Mouse (Mus musculus): ENCODE data around the gene Shbg. TPM values are rescaled to one million over a fixed set of nuclear protein-coding genes. Genes with fewer than 3 reads are reported as not detected.

Gene Shbg
- polyA plus RNA-seq, 1 experiment from 2014 or later: not detected

DNA sequence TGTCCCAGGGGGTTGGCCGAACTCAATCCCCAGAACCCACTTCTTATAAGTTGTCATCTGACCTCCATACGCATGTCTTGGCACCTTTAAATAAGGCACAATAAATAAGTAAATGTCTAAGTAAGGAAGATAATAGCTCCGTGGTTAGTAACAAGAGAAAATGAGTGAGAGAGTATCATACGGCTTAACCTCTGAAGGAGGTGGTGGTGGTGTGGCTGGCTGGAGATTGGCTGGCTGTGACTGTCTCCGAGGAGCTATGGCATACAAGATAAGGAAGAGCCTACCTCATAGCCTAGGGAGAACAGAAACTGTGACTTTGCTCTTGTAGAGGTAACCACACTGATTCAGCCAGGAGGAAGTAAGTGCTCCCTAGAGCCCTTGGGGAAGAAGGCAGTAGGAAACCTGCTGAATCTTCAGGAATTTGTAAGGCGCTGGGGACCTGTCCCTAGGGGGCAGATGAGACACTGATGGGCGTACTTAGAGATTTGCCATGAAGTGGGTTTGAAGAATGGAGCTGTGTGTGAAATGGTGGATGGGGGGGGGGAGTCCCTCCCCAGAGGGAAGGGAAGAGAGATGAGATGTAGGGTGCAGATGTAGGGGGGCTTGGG, 31.9 kb downstream of the Shbg start:
- Histone ChIP-seq H3K4me3 (no peak overlapping the region), H3K27me3 (ENCODE audit: insufficient read depth, poor library complexity, severe bottlenecking) (no peaks in the 10 kb centered on the region), H3K9me3 (no peaks in the 10 kb centered on the region), H3K4me1 (replicated peaks) (peaks cover 14% of the 10 kb centered on the region), H3K27ac (no peak overlapping the region), H3K36me3 (peaks cover 73% of the 10 kb centered on the region)
- 85% methylated on average over 7 of the region's 7 CpGs for WGBS
- no peak for DNase-seq (ENCODE audit: low spot score)

GRCm38 (mm10) chr11:69584937-69585336, 32.8 kb downstream of the Shbg start:
- no peak overlapping the region for H3K27ac ChIP-seq
- DNase-seq (ENCODE audit: low spot score): no peak
- WGBS: 97% methylated on average over 13 of the region's 13 CpGs
- H3K4me3 ChIP-seq: no peak overlapping the region
- H3K4me1 ChIP-seq (replicated peaks): peaks cover 16% of the 10 kb centered on the region
- peaks cover 64% of the 10 kb centered on the region for H3K36me3 ChIP-seq
- H3K27me3 ChIP-seq (ENCODE audit: insufficient read depth, poor library complexity, severe bottlenecking): no peaks in the 10 kb centered on the region
- H3K9me3 ChIP-seq: no peaks in the 10 kb centered on the region

- Histone ChIP-seq H3K27ac (no peak overlapping the region), H3K4me1 (replicated peaks) (peaks cover 22% of the 10 kb centered on the region), H3K4me3 (no peak overlapping the region), H3K36me3 (peaks cover 55% of the 10 kb centered on the region), H3K27me3 (ENCODE audit: insufficient read depth, poor library complexity, severe bottlenecking) (no peaks in the 10 kb centered on the region), H3K9me3 (no peaks in the 10 kb centered on the region)
- no peak for DNase-seq (ENCODE audit: low spot score)
- WGBS: 91% methylated on average over 7 of the region's 7 CpGs
These were observed 33.7 kb downstream of the Shbg start for GRCm38 (mm10) chr11:69584008-69584407.

DNA sequence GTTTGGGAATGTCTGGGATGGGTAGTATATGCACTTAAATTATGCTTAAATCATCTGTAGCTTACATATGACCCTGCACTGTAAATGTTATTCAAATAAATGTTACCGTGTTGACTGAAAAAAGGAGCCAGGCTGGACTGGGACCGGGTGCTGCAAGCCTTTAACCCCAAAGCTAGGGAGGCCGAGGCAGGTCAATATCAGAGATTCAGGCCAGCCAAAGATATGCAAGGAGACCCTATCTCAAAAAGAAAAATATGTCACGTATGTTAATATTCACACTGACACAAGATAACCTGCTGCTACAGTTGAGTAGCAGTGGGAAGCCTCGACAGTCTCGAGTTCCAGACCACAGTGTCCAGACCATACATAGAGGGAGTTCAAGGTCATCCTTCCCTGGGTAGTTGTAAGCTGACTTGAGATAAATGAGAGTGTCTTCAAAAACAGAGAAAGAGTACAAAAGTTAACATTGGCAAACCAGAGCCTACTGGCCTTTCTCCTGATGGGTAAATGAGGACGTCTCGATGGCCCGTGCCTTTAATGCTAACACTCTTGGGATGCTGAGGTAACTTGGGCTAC, 35.4 kb downstream of the Shbg start:
- H3K36me3 ChIP-seq: peaks cover 40% of the 10 kb centered on the region
- H3K4me3 ChIP-seq: peak overlapping the region; percentile 92
- no peaks in the 10 kb centered on the region for H3K9me3 ChIP-seq
- H3K27me3 ChIP-seq (ENCODE audit: insufficient read depth, poor library complexity, severe bottlenecking): no peaks in the 10 kb centered on the region
- DNase-seq (ENCODE audit: low spot score): no peak
- peaks cover 37% of the 10 kb centered on the region for H3K4me1 ChIP-seq (replicated peaks)
- peak overlapping the region; percentile 95 for H3K27ac ChIP-seq
- WGBS: 64% methylated on average over 9 of the region's 9 CpGs

DNA sequence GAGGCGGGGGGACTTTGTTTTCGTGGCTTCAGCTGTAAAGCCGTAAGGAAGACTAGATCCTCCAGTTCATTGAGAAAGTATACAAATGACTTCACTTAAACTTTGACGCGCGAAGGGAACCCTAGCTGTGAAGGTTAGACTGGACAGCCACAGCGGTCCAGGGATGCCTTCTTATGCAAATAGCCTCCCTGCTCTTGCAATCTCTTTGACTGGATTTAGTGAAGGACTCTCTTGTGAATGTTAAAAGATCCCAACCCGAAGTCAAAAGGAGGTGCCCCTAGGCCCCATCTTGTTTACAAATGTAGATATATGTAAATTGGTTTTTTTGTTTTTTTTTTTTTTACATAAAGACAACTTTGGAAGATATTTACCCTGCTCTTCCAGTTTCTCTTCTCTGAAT, 35.9 kb downstream of the Shbg start:
- no peaks in the 10 kb centered on the region for H3K9me3 ChIP-seq
- DNase-seq (ENCODE audit: low spot score): no peak
- WGBS: under 1% methylated on average over 8 of the region's 8 CpGs

DNA sequence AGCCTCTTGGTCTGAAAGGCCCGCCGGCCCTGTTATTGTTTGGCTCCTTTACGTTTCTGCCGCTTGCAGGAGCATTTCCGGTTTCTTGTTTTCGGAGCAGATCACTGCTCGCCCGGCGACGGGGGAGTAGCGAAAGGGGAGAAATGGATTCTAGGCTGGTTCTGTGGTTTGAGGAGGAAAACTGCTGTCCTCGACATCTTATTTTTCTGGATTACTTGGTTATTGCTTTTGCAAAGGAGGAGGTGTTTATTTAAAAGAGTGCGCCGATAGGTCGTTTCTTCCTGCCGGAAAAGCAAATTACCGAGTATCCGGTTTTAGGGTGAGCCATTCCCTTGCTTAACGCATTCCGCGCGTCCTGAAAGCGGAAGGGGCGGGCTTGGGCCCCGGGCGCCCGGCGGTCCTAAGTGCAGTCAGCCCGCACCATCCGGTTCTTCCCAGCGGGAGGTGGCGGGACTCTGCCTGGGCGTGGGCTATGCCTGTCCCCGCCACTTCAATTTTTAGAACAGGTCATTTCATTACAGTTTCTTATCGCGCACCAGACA, 36.5 kb downstream of the Shbg start:
- peak overlapping the region; percentile 95 for H3K27ac ChIP-seq
- peaks cover 40% of the 10 kb centered on the region for H3K36me3 ChIP-seq
- peaks cover 48% of the 10 kb centered on the region for H3K4me1 ChIP-seq (replicated peaks)
- H3K4me3 ChIP-seq: peak overlapping the region; percentile 92
- H3K9me3 ChIP-seq: no peaks in the 10 kb centered on the region
- H3K27me3 ChIP-seq (ENCODE audit: insufficient read depth, poor library complexity, severe bottlenecking): no peaks in the 10 kb centered on the region
- WGBS: under 1% methylated on average over 36 of the region's 36 CpGs
- DNase-seq (ENCODE audit: low spot score): peak; percentile 93

More for the DNA sequence above, 35.9 kb downstream of the Shbg start:
- peak overlapping the region; percentile 95 for H3K27ac ChIP-seq
- H3K36me3 ChIP-seq: peaks cover 40% of the 10 kb centered on the region
- peak overlapping the region; percentile 92 for H3K4me3 ChIP-seq
- H3K4me1 ChIP-seq (replicated peaks): peaks cover 42% of the 10 kb centered on the region
- no peaks in the 10 kb centered on the region for H3K27me3 ChIP-seq (ENCODE audit: insufficient read depth, poor library complexity, severe bottlenecking)

DNA sequence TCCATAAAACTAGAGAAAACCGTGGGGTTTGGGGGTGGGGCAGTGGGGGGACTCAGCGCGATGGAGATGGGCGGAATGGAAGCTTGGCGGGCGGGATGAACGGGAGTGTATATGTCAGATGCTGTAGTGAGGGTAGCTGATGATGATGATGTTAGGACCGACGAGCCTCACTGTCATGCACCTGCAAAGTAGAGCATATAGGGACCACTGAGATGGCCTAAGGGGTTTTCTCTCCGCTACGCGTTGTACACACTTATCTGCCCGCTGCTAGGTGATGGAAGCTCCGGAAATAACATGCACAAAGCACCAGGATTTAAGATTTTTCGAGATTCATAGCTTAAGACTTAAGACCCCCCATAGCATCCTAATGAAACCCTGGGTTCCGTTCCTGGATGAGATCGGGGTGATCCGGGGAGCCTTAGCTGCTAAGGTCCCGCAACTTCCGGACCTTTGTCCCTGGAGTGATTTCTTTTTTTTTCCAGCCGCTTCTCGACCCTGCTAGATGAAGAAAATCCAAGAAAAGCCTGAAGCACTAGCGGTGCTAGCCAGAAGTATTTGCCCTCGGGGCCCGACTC, 37.0 kb downstream of the Shbg start:
- WGBS: under 1% methylated on average over 25 of the region's 25 CpGs

GRCm38 (mm10) chr11:69580091-69580514, 37.6 kb downstream of the Shbg start, which contains the start of the genes Wrap53 and Trp53:
Gene Wrap53 (minus strand): TSS chr11:69580255.
Gene Trp53 (plus strand): TSS chr11:69580359.
- peaks cover 57% of the 10 kb centered on the region for H3K4me1 ChIP-seq (replicated peaks)
- no peaks in the 10 kb centered on the region for H3K27me3 ChIP-seq (ENCODE audit: insufficient read depth, poor library complexity, severe bottlenecking)
- H3K27ac ChIP-seq: peak within 1 kb of the TSS; percentile 95
- 0% methylated on average over 13 of the region's 13 CpGs for WGBS
- peak; percentile 92 for DNase-seq (ENCODE audit: low spot score)
- H3K4me3 ChIP-seq: peak within 1 kb of the TSS; percentile 92
- no peaks in the 10 kb centered on the region for H3K9me3 ChIP-seq
- H3K36me3 ChIP-seq: peaks cover 45% of the 10 kb centered on the region

More for the DNA sequence above, 37.0 kb downstream of the Shbg start:
- H3K27ac ChIP-seq: peak overlapping the region; percentile 95
- H3K27me3 ChIP-seq (ENCODE audit: insufficient read depth, poor library complexity, severe bottlenecking): no peaks in the 10 kb centered on the region
- no peaks in the 10 kb centered on the region for H3K9me3 ChIP-seq
- peak overlapping the region; percentile 92 for H3K4me3 ChIP-seq
- H3K4me1 ChIP-seq (replicated peaks): peaks cover 52% of the 10 kb centered on the region
- no peak for DNase-seq (ENCODE audit: low spot score)
- peaks cover 40% of the 10 kb centered on the region for H3K36me3 ChIP-seq

DNA sequence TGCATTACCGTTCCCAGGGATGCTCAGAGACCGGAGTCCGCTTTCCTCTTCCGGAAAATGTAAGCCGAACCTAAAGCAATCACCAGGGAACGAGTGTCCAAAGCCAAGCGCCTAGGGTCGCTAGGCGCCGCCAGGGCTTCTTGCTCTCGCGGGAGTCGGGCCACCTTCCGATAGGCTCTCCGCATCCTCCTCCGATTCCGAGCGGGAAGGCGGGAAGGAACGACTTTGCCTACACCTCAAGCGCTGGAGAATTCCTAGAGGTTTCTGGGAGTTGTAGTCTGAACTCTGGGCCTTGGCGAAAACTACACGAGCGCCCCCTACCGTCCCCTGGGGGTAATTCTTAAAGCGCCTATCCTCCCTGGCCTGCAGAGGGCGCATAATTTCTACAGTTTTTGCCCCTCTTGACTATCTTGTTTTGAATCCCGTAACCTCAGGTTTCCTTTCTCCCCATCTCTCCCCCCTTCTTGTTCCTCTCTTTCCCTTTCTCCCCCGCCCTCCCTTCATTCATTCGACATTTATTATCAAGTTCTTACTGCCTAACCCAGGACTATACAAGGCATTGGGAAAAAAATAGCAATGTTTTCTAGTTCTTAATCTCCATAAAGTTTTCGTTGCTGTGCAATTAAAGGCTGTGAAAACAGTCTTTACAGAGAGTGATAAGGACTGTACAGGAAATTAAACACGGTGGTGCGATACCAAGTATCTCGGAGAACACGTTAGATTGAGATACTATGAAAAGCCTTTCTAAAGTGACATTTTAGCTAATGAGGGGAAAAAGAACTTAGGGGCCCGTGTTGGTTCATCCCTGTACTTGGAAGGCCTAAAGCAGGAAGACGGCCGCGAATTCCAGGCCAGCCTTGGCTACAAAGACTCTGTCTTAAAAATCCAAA, 38.3 kb downstream of the Shbg start:
- H3K27ac ChIP-seq: peak overlapping the region; percentile 95
- DNase-seq (ENCODE audit: low spot score): peak; percentile 99
- H3K9me3 ChIP-seq: no peaks in the 10 kb centered on the region
- peaks cover 63% of the 10 kb centered on the region for H3K4me1 ChIP-seq (replicated peaks)
- 3% methylated on average over 39 of the region's 39 CpGs for WGBS
- no peaks in the 10 kb centered on the region for H3K27me3 ChIP-seq (ENCODE audit: insufficient read depth, poor library complexity, severe bottlenecking)
- H3K4me3 ChIP-seq: peak overlapping the region; percentile 92
- H3K36me3 ChIP-seq: peaks cover 46% of the 10 kb centered on the region

- peaks cover 48% of the 10 kb centered on the region for H3K36me3 ChIP-seq
- peaks cover 63% of the 10 kb centered on the region for H3K4me1 ChIP-seq (replicated peaks)
- no peak for DNase-seq (ENCODE audit: low spot score)
- H3K27ac ChIP-seq: peak overlapping the region; percentile 95
- no peaks in the 10 kb centered on the region for H3K27me3 ChIP-seq (ENCODE audit: insufficient read depth, poor library complexity, severe bottlenecking)
- peak overlapping the region; percentile 92 for H3K4me3 ChIP-seq
- H3K9me3 ChIP-seq: no peaks in the 10 kb centered on the region
- 14% methylated on average over 15 of the region's 15 CpGs for WGBS
These were observed 39.4 kb downstream of the Shbg start for GRCm38 (mm10) chr11:69578301-69578700.

- Histone ChIP-seq H3K27ac (no peak overlapping the region), H3K4me3 (peak overlapping the region; percentile 21; the same call in 1 of the 2 replicates), H3K27me3 (ENCODE audit: insufficient read depth, poor library complexity, severe bottlenecking) (no peaks in the 10 kb centered on the region), H3K4me1 (replicated peaks) (peaks cover 48% of the 10 kb centered on the region), H3K9me3 (no peaks in the 10 kb centered on the region), H3K36me3 (peaks cover 61% of the 10 kb centered on the region)
- 82% methylated on average over 5 of the region's 5 CpGs for WGBS
- DNase-seq (ENCODE audit: low spot score): no peak
These were observed 41.4 kb downstream of the Shbg start for GRCm38 (mm10) chr11:69576307-69576706.

- peaks cover 72% of the 10 kb centered on the region for H3K36me3 ChIP-seq
- no peak overlapping the region for H3K27ac ChIP-seq
- H3K4me1 ChIP-seq (replicated peaks): peaks cover 48% of the 10 kb centered on the region
- H3K27me3 ChIP-seq (ENCODE audit: insufficient read depth, poor library complexity, severe bottlenecking): no peaks in the 10 kb centered on the region
- H3K4me3 ChIP-seq: 0 out of 2 replicates have a peak overlapping the region, but pooled peaks have one; percentile 4
- WGBS: 71% methylated on average over 3 of the region's 3 CpGs
- no peak for DNase-seq (ENCODE audit: low spot score)
- no peaks in the 10 kb centered on the region for H3K9me3 ChIP-seq
These were observed 42.5 kb downstream of the Shbg start for GRCm38 (mm10) chr11:69575220-69575619.
